Mouse (Mus musculus) layer of hippocampus, postnatal 36 days (tissue): Measurements from ENCODE around the gene Kcne1. TPM values are rescaled to one million over a fixed set of nuclear protein-coding genes. Genes with fewer than 3 reads are reported as not detected.

Experiments used
- DNase-seq, 2 experiments: peaks; one replicate each; pipeline ENCODE4 v3.0.0; 2022
- total RNA-seq, 2 experiments: library from RNA; stranded (reverse); gene quantifications; 2 replicates each; pipeline ENCODE4 v1.2.3; 2021

Kcne1 gene
- total RNA-seq, 2 experiments from 2014 or later, result not detected

DNA sequence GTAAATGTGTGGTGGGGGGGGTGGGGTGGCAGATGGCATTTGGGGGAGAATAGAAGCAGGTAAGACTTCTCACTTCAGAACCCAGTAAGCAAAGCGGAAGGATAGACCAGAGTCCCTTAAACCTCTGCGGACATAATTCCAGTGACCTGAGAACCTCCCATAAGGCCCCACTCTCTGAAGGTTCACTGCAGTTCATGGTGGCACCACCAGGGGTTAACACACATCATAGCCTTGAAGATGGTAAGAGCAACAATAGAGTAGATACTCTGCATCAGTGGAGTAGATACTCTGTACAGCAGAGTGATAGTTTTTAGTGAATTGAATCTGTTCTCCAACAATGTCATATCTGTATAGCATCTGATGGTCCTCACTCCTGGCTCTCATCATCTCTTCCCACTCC, 53.7 kb downstream of the Kcne1 start:
- no peak for DNase-seq

DNA sequence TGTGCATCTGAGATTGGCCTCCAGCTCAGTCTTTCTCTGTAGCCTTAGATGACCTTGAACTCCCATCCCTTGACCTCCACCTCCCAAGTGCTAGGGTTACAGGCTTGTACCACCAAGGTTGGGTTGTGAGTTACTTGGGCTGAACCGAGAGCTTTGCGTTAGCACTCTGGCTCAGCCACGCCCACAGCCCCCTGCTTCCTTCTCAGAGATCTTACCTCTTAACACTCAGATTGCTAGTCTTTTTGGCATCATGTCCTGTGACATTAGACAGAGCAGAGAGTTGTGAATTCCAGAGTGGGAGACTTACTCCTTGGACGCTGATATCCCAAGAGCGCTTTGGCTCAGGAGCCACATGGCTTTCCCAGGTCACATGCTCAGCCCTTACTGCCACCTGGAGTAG, 56.8 kb downstream of the Kcne1 start:
- DNase-seq, result no peak

DNA sequence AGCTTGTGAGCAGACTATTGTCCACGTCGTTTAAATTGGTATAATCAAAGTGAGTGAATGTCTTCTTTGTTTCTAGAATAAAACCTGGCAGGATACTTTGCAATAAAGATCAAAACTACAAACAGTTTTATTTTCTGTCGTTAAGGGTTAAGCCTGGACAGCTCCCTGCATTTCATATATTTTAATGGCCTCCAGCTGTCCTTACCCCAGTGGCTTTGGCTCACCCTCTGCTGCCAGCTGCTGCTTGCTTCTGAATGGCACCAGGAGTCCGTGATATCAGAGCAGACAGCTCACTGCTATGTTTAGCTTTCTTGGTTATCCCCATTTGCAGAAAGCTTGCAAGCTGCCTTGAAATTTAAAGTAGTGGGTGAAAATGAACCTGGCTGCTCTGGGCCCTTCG, 57.3 kb downstream of the Kcne1 start:
- DNase-seq, result no peak

DNA sequence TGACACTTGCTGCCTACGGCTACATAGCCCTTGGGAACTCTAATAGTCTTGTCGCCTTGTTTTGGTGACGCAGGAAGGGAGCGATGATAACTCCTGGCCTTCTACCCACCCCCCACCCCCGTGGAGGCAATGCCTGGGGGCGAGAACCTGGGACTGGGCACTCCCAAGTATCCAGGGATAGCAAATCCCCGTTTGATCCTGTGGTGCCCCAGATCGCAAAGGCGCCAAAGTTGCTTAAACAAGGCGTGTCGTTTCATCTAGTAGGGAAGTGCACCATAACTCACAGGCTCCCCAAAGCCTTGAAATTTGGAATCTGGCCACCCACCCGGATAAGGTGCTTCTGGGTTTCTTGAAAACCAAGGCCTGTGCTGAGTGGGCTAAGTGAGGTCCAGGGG, 57.9 kb downstream of the Kcne1 start:
- DNase-seq, result no peak

DNA sequence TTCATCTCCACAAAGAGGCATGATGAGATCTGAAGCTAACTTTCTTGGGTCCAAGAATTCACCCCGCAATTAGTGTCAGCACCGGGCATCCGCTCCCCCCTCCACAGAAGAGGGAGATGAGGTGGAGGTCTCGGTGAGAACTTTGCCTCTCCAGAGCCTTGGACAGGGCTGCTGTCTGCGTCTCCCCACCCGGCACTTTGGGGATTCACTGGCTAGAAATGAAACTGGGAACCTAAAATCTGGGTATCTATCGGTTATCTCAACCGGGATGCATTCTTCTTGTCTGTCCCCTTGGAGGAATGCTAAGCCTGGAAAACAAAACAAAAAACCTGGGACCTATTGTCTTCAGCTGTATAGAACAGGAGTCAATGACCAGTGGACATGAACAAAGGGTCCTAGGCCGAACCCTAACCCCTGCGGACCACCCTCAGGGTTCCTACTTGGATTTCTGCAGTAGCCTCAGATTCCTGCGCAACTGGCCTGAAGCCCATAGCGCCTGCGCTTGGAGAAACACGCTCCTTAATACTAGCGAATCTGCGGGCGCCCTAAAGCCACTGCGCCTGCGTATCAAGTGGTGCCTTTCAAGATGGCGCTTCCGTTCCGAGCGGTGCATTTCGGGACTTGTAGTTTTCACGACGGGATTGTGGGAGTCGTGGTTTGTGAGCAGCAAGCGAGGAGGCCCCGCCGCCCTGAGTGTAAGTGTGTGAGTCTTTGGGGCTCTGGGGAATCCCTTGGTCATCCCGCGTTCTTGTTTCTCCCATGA, 58.4 kb downstream of the Kcne1 start, which contains the start of gene Smim11:
Gene Smim11, plus strand, starts transcription at position 638 of the 763 bp plus-strand sequence.
- peak; percentile 93 to 94 for DNase-seq

Other genes starting within 250 kb of the Kcne1 start
- gene Kcne2, start 67.1 kb downstream of the Kcne1 start, total RNA-seq, result 1 to 10 TPM in 1 of 2 experiments, not detected in 1; 1.3 TPM
- 10 to 100 TPM; 20.2 to 21.4 TPM for gene Smim11, start 58.2 kb downstream of the Kcne1 start, total RNA-seq
- not detected for gene Fam243, start 38.0 kb downstream of the Kcne1 start, total RNA-seq
- 10 to 100 TPM; 44.8 to 46.5 TPM for gene Rcan1, start 111.4 kb upstream of the Kcne1 start, total RNA-seq
- 1 to 10 TPM in 1 of 2 experiments, under 1 TPM in 1; 1.00 to 3.7 TPM for gene Clic6, start 126.3 kb upstream of the Kcne1 start, total RNA-seq